Mouse (Mus musculus): Measurements from ENCODE around the gene Tmem63b. TPM values are rescaled to one million over a fixed set of nuclear protein-coding genes. Genes with fewer than 3 reads are reported as not detected.

Gene Tmem63b
- polyA plus RNA-seq, 1 experiment from 2014 or later: 124 TPM

Other genes starting within 250 kb of the Tmem63b start
- gene Spats1, start 211.5 kb downstream of the Tmem63b start, polyA plus RNA-seq (2015; fragmentation: Nextera tagmentation; extraction: Ambion mirVana): 1.4 and 1.7 TPM in 2 replicates
- gene Aars2, start 180.1 kb downstream of the Tmem63b start, polyA plus RNA-seq (2015; fragmentation: Nextera tagmentation; extraction: Ambion mirVana): 17.3 and 17.4 TPM in 2 replicates
- 4.7 and 4.8 TPM in 2 replicates for gene Tcte1, start 163.5 kb downstream of the Tmem63b start, polyA plus RNA-seq (2015; fragmentation: Nextera tagmentation; extraction: Ambion mirVana)
- 34.5 and 36.2 TPM in 2 replicates for gene Tmem151b, start 137.2 kb downstream of the Tmem63b start, polyA plus RNA-seq (2015; fragmentation: Nextera tagmentation; extraction: Ambion mirVana)
- gene Nfkbie, start 131.2 kb downstream of the Tmem63b start, polyA plus RNA-seq (2015; fragmentation: Nextera tagmentation; extraction: Ambion mirVana): 4.2 and 4.6 TPM in 2 replicates
- gene Slc35b2, start 123.0 kb downstream of the Tmem63b start, polyA plus RNA-seq (2015; fragmentation: Nextera tagmentation; extraction: Ambion mirVana): 97.9 and 99.8 TPM in 2 replicates
- gene Hsp90ab1, start 113.6 kb downstream of the Tmem63b start, polyA plus RNA-seq (2015; fragmentation: Nextera tagmentation; extraction: Ambion mirVana): 1,627 and 1,637 TPM in 2 replicates
- gene Slc29a1, start 87.3 kb downstream of the Tmem63b start, polyA plus RNA-seq (2015; fragmentation: Nextera tagmentation; extraction: Ambion mirVana): 62.5 and 63.7 TPM in 2 replicates
- not detected in 2 replicates for gene Mymx, start 84.8 kb downstream of the Tmem63b start, polyA plus RNA-seq (2015; fragmentation: Nextera tagmentation; extraction: Ambion mirVana)
- 0.83 and 1.00 TPM in 2 replicates for gene Capn11, start 27.6 kb downstream of the Tmem63b start, polyA plus RNA-seq (2015; fragmentation: Nextera tagmentation; extraction: Ambion mirVana)
- 122 and 125 TPM in 2 replicates for gene Mrpl14, start 583 bp downstream of the Tmem63b start, polyA plus RNA-seq (2015; fragmentation: Nextera tagmentation; extraction: Ambion mirVana)
- gene 1600014C23Rik, start 46.9 kb upstream of the Tmem63b start, polyA plus RNA-seq (2015; fragmentation: Nextera tagmentation; extraction: Ambion mirVana): 0.41 TPM in 1 of 2 replicates, not detected in the other

Measured in forebrain, embryonic 15.5 days (tissue).